Mouse (Mus musculus) spleen, postnatal 14 days (tissue): ENCODE data around the gene Tpm3.

Experiments
- DNase-seq, 2 experiments: peaks; one replicate each; pipeline ENCODE4 v3.0.0; 2021 to 2022; ENCODE audit warnings: low spot score in 2 of 2

Tpm3 gene

GRCm38 (mm10) chr3:90136660-90137059, 64.2 kb downstream of the Tpm3 start:
- no peak for DNase-seq

GRCm38 (mm10) chr3:90137606-90138005, 65.2 kb downstream of the Tpm3 start:
- DNase-seq, result no peak

- DNase-seq, result no peak
These were observed 67.5 kb downstream of the Tpm3 start for GRCm38 (mm10) chr3:90139962-90140361.

- no peak for DNase-seq
These were observed 73.0 kb downstream of the Tpm3 start for GRCm38 (mm10) chr3:90145461-90145860.

- DNase-seq, result no peak
These were observed 74.2 kb downstream of the Tpm3 start for GRCm38 (mm10) chr3:90146651-90147050.
